Mouse (Mus musculus): ENCODE measurements around the gene Ctsc. TPM values are rescaled to one million over a fixed set of nuclear protein-coding genes. Genes with fewer than 3 reads are reported as not detected.

Gene Ctsc
- polyA plus RNA-seq, 1 experiment from 2014 or later: 23.4 TPM

DNA sequence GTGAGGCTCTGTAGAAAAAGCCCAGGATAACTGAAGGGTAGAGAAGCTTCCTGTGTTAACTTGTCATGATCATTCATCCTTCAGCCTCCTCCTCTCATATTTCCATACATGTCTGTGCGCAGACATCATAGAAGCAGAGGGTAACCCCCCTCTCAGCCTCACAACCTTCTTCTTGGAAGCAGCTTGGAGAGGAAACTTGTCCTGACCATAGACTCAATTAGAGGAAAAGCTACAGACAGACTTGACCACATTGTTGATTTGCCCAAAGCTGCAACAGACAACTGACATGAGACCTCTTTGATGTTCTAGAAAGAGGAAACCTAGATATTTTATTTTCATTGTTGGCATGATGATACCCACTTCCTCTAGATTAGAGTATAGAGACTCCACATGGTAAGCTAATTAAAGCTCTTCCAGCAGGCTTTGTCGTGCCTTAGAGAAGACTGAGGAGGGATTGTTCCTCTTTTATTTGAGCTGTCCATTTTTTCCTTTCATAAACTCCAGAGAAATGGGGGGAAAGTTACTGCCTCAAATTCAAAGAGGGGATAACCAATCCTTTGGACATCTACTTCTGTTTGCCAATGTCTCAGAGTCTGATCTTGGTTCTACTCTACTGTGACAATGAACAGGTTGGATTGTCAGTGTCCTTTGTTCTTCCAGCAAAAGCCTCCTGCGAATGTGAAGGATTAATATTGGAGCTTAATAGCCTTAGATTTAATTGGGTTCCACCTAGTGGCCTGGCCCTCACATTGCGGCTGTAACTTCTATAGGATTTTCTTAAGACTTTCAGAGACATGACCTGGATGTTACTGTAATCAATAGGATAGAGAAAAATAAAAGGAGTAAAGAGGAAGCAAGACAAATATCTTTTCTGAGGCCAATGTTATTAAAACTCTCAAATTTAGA lies 79.2 kb downstream of the Ctsc start:
- Histone ChIP-seq H3K4me1 (no peaks in the 10 kb centered on the region), H3K4me2 (replicated peaks) (no peak overlapping the region), H3K27me3 (no peaks in the 10 kb centered on the region), H3K4me3 (no peak overlapping the region), H3K9ac (no peak overlapping the region), H3K9me3 (no peaks in the 10 kb centered on the region), H3K36me3 (no peaks in the 10 kb centered on the region), H3K27ac (no peak overlapping the region)
- WGBS: 44% methylated on average over 4 of the region's 4 CpGs
- ATAC-seq (ENCODE audit: insufficient number of reproducible peaks, insufficient read depth, low FRiP score, low TSS enrichment): no peak

DNA sequence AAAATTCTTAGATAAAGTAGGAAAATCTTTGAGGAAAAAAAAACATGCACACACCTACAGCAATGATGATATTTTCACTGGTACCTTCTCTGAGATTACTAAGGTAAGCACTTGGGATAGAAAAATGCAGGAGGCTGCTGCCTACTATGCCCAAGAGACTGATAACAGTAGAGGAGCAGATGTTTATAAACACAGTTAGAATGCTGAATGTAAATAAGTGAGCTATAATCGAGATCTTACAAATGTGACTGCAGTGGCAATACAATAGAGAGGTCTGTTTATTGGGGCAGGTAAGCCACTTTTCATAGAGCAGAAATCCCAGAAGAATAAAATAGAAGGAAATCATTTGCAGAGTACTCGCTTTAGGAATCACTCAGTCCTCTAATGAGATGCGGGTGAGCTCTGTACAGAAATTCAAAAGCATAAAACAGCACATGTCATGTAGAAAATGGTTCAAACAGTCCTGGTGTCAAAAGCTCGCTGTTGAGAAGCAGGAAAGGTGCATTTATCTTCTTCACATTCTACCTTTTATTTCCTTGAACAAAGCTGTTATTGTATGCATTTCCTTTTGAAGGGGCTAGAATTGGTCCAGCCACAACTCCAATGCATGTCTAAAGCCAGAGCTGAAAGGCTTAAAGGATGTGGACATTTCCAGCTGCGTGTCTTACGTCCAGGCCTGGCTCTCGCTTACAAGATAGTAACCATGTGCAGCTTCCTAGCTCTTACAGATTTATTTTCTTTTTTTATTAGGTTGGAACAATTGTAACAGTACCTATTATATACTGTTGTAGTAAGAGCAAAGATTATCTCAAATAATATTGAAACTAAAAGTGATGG lies 80.4 kb downstream of the Ctsc start:
- 65% methylated on average over 7 of the region's 7 CpGs for WGBS
- Histone ChIP-seq H3K4me2 (replicated peaks) (no peak overlapping the region), H3K9me3 (no peaks in the 10 kb centered on the region), H3K27ac (no peak overlapping the region), H3K36me3 (no peaks in the 10 kb centered on the region), H3K4me3 (no peak overlapping the region), H3K4me1 (no peaks in the 10 kb centered on the region), H3K9ac (no peak overlapping the region), H3K27me3 (no peaks in the 10 kb centered on the region)
- no peak for ATAC-seq (ENCODE audit: insufficient number of reproducible peaks, insufficient read depth, low FRiP score, low TSS enrichment)

Other genes starting within 250 kb of the Ctsc start
- gene Rab38, start 152.2 kb downstream of the Ctsc start, polyA plus RNA-seq (2016; fragmentation: Nextera tagmentation; extraction: Ambion mirVana): 10.6 and 11.0 TPM in 2 replicates

Measured in embryonic facial prominence, embryonic 12.5 days (tissue).